Mouse (Mus musculus): ENCODE measurements at regions not wholly inside any gene's neighbourhood (a gene's known extent, or its start where the extent isn't known, plus 50 kb on each side); places are given as distances from the start of the nearest gene placed in this dataset.
"Not testable (repeated sequence)": the region's sequence is repeated elsewhere in the genome, so short reads cannot be mapped to it uniquely, and the experiment has no call there.

DNA sequence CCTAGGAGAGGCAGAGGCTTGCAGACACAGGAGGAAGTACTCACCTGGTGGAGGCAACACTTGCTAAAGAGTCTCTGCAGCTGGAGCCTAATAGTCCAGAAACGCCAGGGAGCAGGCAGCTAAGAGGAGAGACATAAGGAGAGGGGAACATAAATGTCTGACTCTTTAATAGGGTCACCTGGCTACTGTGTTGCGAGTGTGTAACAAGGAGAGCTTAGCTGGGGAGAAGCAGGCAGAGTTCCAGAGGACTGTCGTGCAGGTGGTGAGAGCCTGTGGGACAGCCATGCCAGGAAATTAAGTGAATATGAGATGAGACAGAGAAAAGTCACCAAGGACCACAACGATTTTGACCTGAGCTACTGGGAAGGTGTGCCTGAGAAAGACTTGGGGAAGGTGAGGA is 128.2 kb upstream of the Kctd3 start:
- Histone ChIP-seq H3K27me3 (ENCODE audit: insufficient read depth, low read length) (no peaks in the 10 kb centered on the region), H3K9ac (no peak overlapping the region), H3K4me1 (ENCODE audit: insufficient read depth) (no peaks in the 10 kb centered on the region), H3K9me3 (ENCODE audit: low read length) (no peaks in the 10 kb centered on the region), H3K36me3 (ENCODE audit: insufficient read depth) (no peaks in the 10 kb centered on the region), H3K4me3 (ENCODE audit: low read depth, low read length) (no peak overlapping the region), H3K27ac (ENCODE audit: low read depth, low read length) (no peak overlapping the region), H3K4me2 (ENCODE audit: low read depth) (no peak overlapping the region)
- ATAC-seq, result no peak
- no peak for TF ChIP-seq CTCF (IDR thresholded peaks at IDR 0.05; ENCODE audit: low read depth)
- DNase-seq, result no peak
- WGBS, result 89% methylated on average over 4 of the region's 4 CpGs

- no peak overlapping the region for H3K4me2 ChIP-seq (ENCODE audit: low read depth)
- no peaks in the 10 kb centered on the region for H3K27me3 ChIP-seq (ENCODE audit: insufficient read depth, low read length)
- no peak overlapping the region for H3K4me3 ChIP-seq (ENCODE audit: low read depth, low read length)
- DNase-seq, result no peak
- H3K9me3 ChIP-seq (ENCODE audit: low read length), result no peaks in the 10 kb centered on the region
- no peak for TF ChIP-seq CTCF (IDR thresholded peaks at IDR 0.05; ENCODE audit: low read depth)
- no peak overlapping the region for H3K9ac ChIP-seq
- no peaks in the 10 kb centered on the region for H3K36me3 ChIP-seq (ENCODE audit: insufficient read depth)
- ATAC-seq, result no peak
- 95% methylated on average over 2 of the region's 2 CpGs for WGBS
- H3K27ac ChIP-seq (ENCODE audit: low read depth, low read length), result no peak overlapping the region
- no peaks in the 10 kb centered on the region for H3K4me1 ChIP-seq (ENCODE audit: insufficient read depth)
Observed at GRCm38 (mm10) chr1:189128706-189129105, 121.1 kb upstream of the Kctd3 start.

DNA sequence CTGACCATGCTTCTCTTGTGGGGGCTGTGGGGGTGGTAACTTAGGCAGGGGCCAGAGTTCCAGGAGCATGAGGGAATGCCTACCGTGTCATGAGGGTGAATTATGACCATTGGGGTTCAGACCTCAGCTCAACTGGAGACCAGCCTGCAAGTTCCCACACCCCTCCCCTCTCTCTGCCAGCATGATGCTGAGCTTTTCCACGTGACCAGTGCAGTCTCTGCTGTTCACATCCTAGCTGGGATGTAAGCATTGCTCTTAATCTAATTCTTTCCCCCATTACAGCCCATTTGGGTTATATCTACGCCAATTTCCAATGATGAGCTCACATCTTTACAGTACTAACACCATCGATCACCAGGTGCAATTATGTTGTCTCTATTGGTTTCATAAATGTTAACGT is 120.6 kb upstream of the Kctd3 start:
- H3K9me3 ChIP-seq (ENCODE audit: low read length); H3K27ac ChIP-seq (ENCODE audit: low read depth, low read length); H3K4me3 ChIP-seq (ENCODE audit: low read depth, low read length); H3K36me3 ChIP-seq (ENCODE audit: insufficient read depth); H3K27me3 ChIP-seq (ENCODE audit: insufficient read depth, low read length); H3K9ac ChIP-seq; DNase-seq; ATAC-seq; H3K4me1 ChIP-seq (ENCODE audit: insufficient read depth); H3K4me2 ChIP-seq (ENCODE audit: low read depth): not testable (repeated sequence)
- WGBS, result 69% methylated on average over 5 of the region's 5 CpGs

- H3K4me2 ChIP-seq (ENCODE audit: low read depth), result no peak overlapping the region
- 22% methylated on average over 5 of the region's 5 CpGs for WGBS
- H3K9me3 ChIP-seq (ENCODE audit: low read length), result no peaks in the 10 kb centered on the region
- no peak overlapping the region for H3K27ac ChIP-seq (ENCODE audit: low read depth, low read length)
- DNase-seq, result no peak
- TF ChIP-seq CTCF (IDR thresholded peaks at IDR 0.05; ENCODE audit: low read depth), result no peak
- no peak for ATAC-seq
- no peak overlapping the region for H3K9ac ChIP-seq
- H3K4me1 ChIP-seq (ENCODE audit: insufficient read depth), result no peaks in the 10 kb centered on the region
- no peak overlapping the region for H3K4me3 ChIP-seq (ENCODE audit: low read depth, low read length)
- H3K27me3 ChIP-seq (ENCODE audit: insufficient read depth, low read length), result no peaks in the 10 kb centered on the region
- no peaks in the 10 kb centered on the region for H3K36me3 ChIP-seq (ENCODE audit: insufficient read depth)
Observed at GRCm38 (mm10) chr1:189127367-189127766, 119.7 kb upstream of the Kctd3 start.

DNA sequence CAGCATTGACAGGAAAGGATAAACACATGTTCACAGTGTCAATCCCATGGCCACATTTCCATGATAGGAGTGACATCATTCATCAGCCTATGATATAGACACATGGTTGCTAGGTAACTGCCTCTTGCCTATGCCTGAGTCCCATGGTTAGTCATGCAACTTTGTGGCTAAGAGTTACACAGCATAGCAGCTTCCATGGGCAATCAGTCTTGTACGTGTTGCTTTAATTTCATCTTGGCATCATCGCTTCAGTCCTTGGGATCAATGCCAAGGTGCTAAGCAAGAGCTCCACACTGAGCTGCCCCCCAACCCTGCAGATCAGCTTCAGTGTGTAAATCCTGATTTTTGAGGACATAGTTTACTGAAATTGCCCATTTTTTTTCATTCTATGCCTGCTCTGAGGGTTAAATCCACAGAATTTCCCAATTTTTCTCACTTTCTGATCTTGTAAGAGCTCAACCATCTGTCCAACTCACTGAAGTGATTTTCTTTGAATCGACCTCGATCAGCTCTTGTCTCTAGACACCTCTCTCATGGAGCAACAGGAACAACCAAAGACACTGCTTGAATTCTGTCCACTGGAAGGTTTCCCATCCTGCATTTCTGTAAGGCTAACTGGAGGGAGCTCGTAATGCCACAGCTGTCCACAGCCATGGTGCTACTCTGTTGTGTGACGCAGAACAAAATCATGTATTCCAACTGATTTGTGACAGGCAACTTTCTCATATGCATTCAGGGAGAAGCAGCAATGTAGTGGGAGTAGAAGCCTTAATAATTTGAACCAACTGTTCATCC is 112.5 kb upstream of the Kctd3 start:
- Histone ChIP-seq H3K9me3 (ENCODE audit: low read length) (no peaks in the 10 kb centered on the region), H3K36me3 (ENCODE audit: insufficient read depth) (no peaks in the 10 kb centered on the region), H3K27ac (ENCODE audit: low read depth, low read length) (0 out of 2 replicates have a peak overlapping the region, but pooled peaks have one; percentile 21), H3K9ac (no peak overlapping the region), H3K4me3 (ENCODE audit: low read depth, low read length) (no peak overlapping the region), H3K27me3 (ENCODE audit: insufficient read depth, low read length) (no peaks in the 10 kb centered on the region), H3K4me1 (ENCODE audit: insufficient read depth) (peaks cover 3% of the 10 kb centered on the region; the same call in 1 of the 2 replicates), H3K4me2 (ENCODE audit: low read depth) (no peak overlapping the region)
- DNase-seq (peak; percentile 42), ATAC-seq (peak; percentile 72)
- TF ChIP-seq CTCF (IDR thresholded peaks at IDR 0.05; ENCODE audit: low read depth), result no peak
- WGBS, result 52% methylated on average over 6 of the region's 6 CpGs

- WGBS, result 93% methylated on average over 1 of the region's 1 CpGs
- not testable (repeated sequence) for H3K27me3 ChIP-seq (ENCODE audit: insufficient read depth, low read length); H3K4me1 ChIP-seq (ENCODE audit: insufficient read depth); ATAC-seq; H3K4me3 ChIP-seq (ENCODE audit: low read depth, low read length); H3K4me2 ChIP-seq (ENCODE audit: low read depth); H3K36me3 ChIP-seq (ENCODE audit: insufficient read depth); H3K9ac ChIP-seq; H3K9me3 ChIP-seq (ENCODE audit: low read length); DNase-seq; H3K27ac ChIP-seq (ENCODE audit: low read depth, low read length)
Observed at GRCm38 (mm10) chr1:189119005-189119404, 111.4 kb upstream of the Kctd3 start.

- DNase-seq (no peak), ATAC-seq (no peak)
- no peak for TF ChIP-seq CTCF (IDR thresholded peaks at IDR 0.05; ENCODE audit: low read depth)
- H3K4me2 ChIP-seq (ENCODE audit: low read depth), result no peak overlapping the region
- no peaks in the 10 kb centered on the region for H3K27me3 ChIP-seq (ENCODE audit: insufficient read depth, low read length)
- H3K27ac ChIP-seq (ENCODE audit: low read depth, low read length), result no peak overlapping the region
- no peak overlapping the region for H3K4me3 ChIP-seq (ENCODE audit: low read depth, low read length)
- peaks cover 3% of the 10 kb centered on the region; the same call in 1 of the 2 replicates for H3K4me1 ChIP-seq (ENCODE audit: insufficient read depth)
- 53% methylated on average over 5 of the region's 5 CpGs for WGBS
- no peak overlapping the region for H3K9ac ChIP-seq
- H3K36me3 ChIP-seq (ENCODE audit: insufficient read depth), result no peaks in the 10 kb centered on the region
- H3K9me3 ChIP-seq (ENCODE audit: low read length), result no peaks in the 10 kb centered on the region
Observed at GRCm38 (mm10) chr1:189118582-189118981, 110.9 kb upstream of the Kctd3 start.
